In genomic region chr13:83482087-83482486, GRCm38 (mm10) we compare ENCODE assay signal across 19 mouse cellular contexts. TPM values are rescaled to one million over a fixed set of nuclear protein-coding genes. Genes with fewer than 3 reads are reported as not detected.
DNase-seq lines count a peak whose midpoint lies in the region; ATAC-seq and TF ChIP-seq lines count a peak whose summit lies in the region.
"Had no signal": no experiment of that assay in that cellular context is flagged by ENCODE, and none has a peak within 500 bp of the region (broad histone marks: within the 10 kb centered on the region; RNA-seq: fewer than 3 reads in every experiment).

No protein-coding gene starts in this region.

- ATAC-seq in lung, postnatal 0 days, result no peak
- ATAC-seq: inflammation-experienced regulatory T-cells, adult 6 months; liver, postnatal 0 days; midbrain, embryonic 16.5 days had no signal

- no peaks in the 10 kb centered on the region for H3K27me3 ChIP-seq in heart, embryonic 10.5 days (ENCODE audit: insufficient read depth, poor library complexity, severe bottlenecking)
- H3K27me3 ChIP-seq in lung, postnatal 0 days (replicated peaks; ENCODE audit: insufficient read depth, low read length), result no peaks in the 10 kb centered on the region
- H3K27me3 ChIP-seq: heart, embryonic 13.5 days; hindbrain, embryonic 13.5 days; neural tube, embryonic 15.5 days had no signal

- WGBS in heart, embryonic 10.5 days, result 76% methylated on average over 5 of the region's 5 CpGs
- WGBS in lung, postnatal 0 days, result 59% methylated on average over 5 of the region's 5 CpGs

- intact Hi-C loops in gastrocnemius, postnatal 36 days (cut with DNase I), result no loop called here
- intact Hi-C loops in heart, postnatal 10 days (cut with DNase I), result no loop called here

- H3K4me2 ChIP-seq in lung, postnatal 0 days (replicated peaks; ENCODE audit: low read depth, low read length), result no peak overlapping the region
- H3K4me2 ChIP-seq: hindbrain, embryonic 13.5 days; neural tube, embryonic 15.5 days had no signal

- TF ChIP-seq CTCF in lung, postnatal 0 days (IDR thresholded peaks at IDR 0.05), result no peak

- no peaks in the 10 kb centered on the region for H3K36me3 ChIP-seq in heart, embryonic 10.5 days
- no peaks in the 10 kb centered on the region for H3K36me3 ChIP-seq in lung, postnatal 0 days (ENCODE audit: insufficient read depth, low read length)
- H3K36me3 ChIP-seq: heart, embryonic 13.5 days; hindbrain, embryonic 13.5 days; neural tube, embryonic 15.5 days had no signal

- H3K9ac ChIP-seq in lung, postnatal 0 days (replicated peaks; ENCODE audit: low read depth), result no peak overlapping the region
- H3K9ac ChIP-seq: heart, embryonic 13.5 days; hindbrain, embryonic 13.5 days; liver, postnatal 0 days; neural tube, embryonic 15.5 days had no signal

- H3K9me3 ChIP-seq in heart, embryonic 10.5 days, result no peaks in the 10 kb centered on the region
- H3K9me3 ChIP-seq in lung, postnatal 0 days (ENCODE audit: low read length), result no peaks in the 10 kb centered on the region
- H3K9me3 ChIP-seq: heart, embryonic 13.5 days; hindbrain, embryonic 13.5 days; neural tube, embryonic 15.5 days had no signal

- peak; percentile 32 for DNase-seq in gastrocnemius, adult 18-20 months (ENCODE audit: low spot score)
- no peak for DNase-seq in gastrocnemius, postnatal 36 days
- peak; percentile 54 to 64 for DNase-seq in heart, postnatal 10 days
- DNase-seq in heart, embryonic 10.5 days (ENCODE audit: low spot score), result no peak
- peak; percentile 21 for DNase-seq in lung, postnatal 0 days (ENCODE audit: low spot score)
- no peak for DNase-seq in lung, postnatal 4 days
- DNase-seq in thymus, postnatal 10 days (ENCODE audit: low spot score in 2 of 2), result no peak
- DNase-seq: cerebellum, adult 2 months; cerebellum, postnatal 36 days; kidney, adult 9 months; kidney, postnatal 36 days; liver, postnatal 0 days; spleen, adult 18-20 months; thymus, postnatal 4 days had no signal

- H3K4me1 ChIP-seq in heart, embryonic 10.5 days, result 0 out of 2 replicates have a peak, but pooled peaks cover 4% of the 10 kb centered on the region
- H3K4me1 ChIP-seq in lung, postnatal 0 days (ENCODE audit: insufficient read depth, low read depth, low read length), result no peaks in the 10 kb centered on the region
- H3K4me1 ChIP-seq: hindbrain, embryonic 13.5 days; neural tube, embryonic 15.5 days had no signal

- H3K27ac ChIP-seq in heart, embryonic 10.5 days, result no peak overlapping the region
- H3K27ac ChIP-seq in lung, postnatal 0 days (ENCODE audit: low read length), result no peak overlapping the region
- H3K27ac ChIP-seq: heart, embryonic 13.5 days; hindbrain, embryonic 13.5 days; neural tube, embryonic 15.5 days had no signal

- no peak for TF ChIP-seq EP300 in lung, postnatal 0 days (IDR thresholded peaks at IDR 0.05)

- no peak overlapping the region for H3K4me3 ChIP-seq in heart, embryonic 10.5 days
- no peak overlapping the region for H3K4me3 ChIP-seq in lung, postnatal 0 days (ENCODE audit: low read depth, low read length)
- H3K4me3 ChIP-seq: heart, embryonic 13.5 days; hindbrain, embryonic 13.5 days; neural tube, embryonic 15.5 days had no signal

RNA-seq across cellular contexts. Expression of gene Mef2c, which starts 21.7 kb away (rescaled TPM):
- total RNA-seq in gastrocnemius, adult 18-20 months (2021), result 100 to 1,000 TPM; 431 to 527 TPM
- 100 to 1,000 TPM; 330 to 357 TPM for total RNA-seq in gastrocnemius, postnatal 36 days (2021)
- total RNA-seq in heart, postnatal 10 days (2021), result 100 to 1,000 TPM in 1 of 2 experiments, 10 to 100 TPM in 1; 84.8 to 105 TPM
- polyA plus RNA-seq in heart, embryonic 10.5 days (2016; fragmentation: Nextera tagmentation; extraction: Ambion mirVana), result 100 and 120 TPM in 2 replicates
- 35.3 and 45.9 TPM in 2 replicates for polyA plus RNA-seq in lung, postnatal 0 days (2015; fragmentation: Nextera tagmentation; extraction: Ambion mirVana)

Comparison
In these comparisons a context has a peak if more than half of its experiments do, and no peak if none do; other contexts are left out.
1. DNase-seq: peak in gastrocnemius, adult 18-20 months (single experiment), heart, postnatal 10 days (2 of 2) and lung, postnatal 0 days (single experiment); none in gastrocnemius, postnatal 36 days (0 of 2), heart, embryonic 10.5 days (single experiment), lung, postnatal 4 days (0 of 2) and thymus, postnatal 10 days (0 of 2).